Mouse (Mus musculus) left cerebral cortex, adult 2 months (tissue): ENCODE measurements around the gene Prr5. TPM values are rescaled to one million over a fixed set of nuclear protein-coding genes. Genes with fewer than 3 reads are reported as not detected.
A peak's percentile ranks its signal among the peaks of the same experiment; 100 is the strongest.

ENCODE experiments used
- DNase-seq, 2 experiments: peaks; one replicate each; pipeline ENCODE4 v3.0.0; 2021 to 2022; ENCODE audit warnings: low spot score in 2 of 2, mixed read lengths in 1 of 2; ENCODE audit errors: extremely low spot score in 1 of 2
- H3K27ac ChIP-seq: fragments of 200-600 bp; 2 replicates; pipeline ENCODE4 v1.8.1; 2022
- H3K4me3 ChIP-seq: fragments of 200-600 bp; 2 replicates; pipeline ENCODE4 v1.8.1; 2022
- CTCF ChIP-seq: fragments of 200-600 bp; IDR thresholded peaks from 2 replicates; pipeline ENCODE4 v1.8.1; 2022; ENCODE audit warnings: antibody characterized with exemption, mild to moderate bottlenecking, moderate library complexity
- intact Hi-C: fragments of 180-260 bp; cut with DNase I; formaldehyde crosslinking; loops from one replicate; pipeline ENCODE4 v1.15.1; 2025
- total RNA-seq, 2 experiments: library from RNA; stranded (reverse); gene quantifications; 2 replicates each; pipeline ENCODE4 v1.2.3; 2021

Prr5 gene
- total RNA-seq, 2 experiments from 2014 or later, result 13.8 to 14.1 TPM

GRCm38 (mm10) chr15:84639451-84640136 is 29.8 kb upstream of the Prr5 start:
- no peak for TF ChIP-seq CTCF
- H3K27ac ChIP-seq, result peak overlapping the region; percentile 71
- intact Hi-C loops, result loop anchor here (2.0 kb wide), 1 partner anchor 25 kb away; no protein-coding TSS in a partner anchor
- H3K4me3 ChIP-seq, result no peak overlapping the region
- no peak for DNase-seq

- no peak for DNase-seq
- H3K27ac ChIP-seq, result peak overlapping the region; percentile 24; the same call in 1 of the 2 replicates
- intact Hi-C loops, result no loop called here
Observed at GRCm38 (mm10) chr15:84640722-84641121, 28.7 kb upstream of the Prr5 start.

GRCm38 (mm10) chr15:84641127-84641526 is 28.3 kb upstream of the Prr5 start:
- intact Hi-C loops, result no loop called here
- peak overlapping the region; percentile 24; the same call in 1 of the 2 replicates for H3K27ac ChIP-seq
- DNase-seq, result no peak

More at GRCm38 (mm10) chr15:84640722-84641121, 28.7 kb upstream of the Prr5 start:
- H3K4me3 ChIP-seq, result no peak overlapping the region
- no peak for TF ChIP-seq CTCF

GRCm38 (mm10) chr15:84641948-84642347 is 27.5 kb upstream of the Prr5 start:
- DNase-seq, result no peak
- Histone ChIP-seq H3K4me3 (no peak overlapping the region), H3K27ac (no peak overlapping the region)
- intact Hi-C loops, result no loop called here
- TF ChIP-seq CTCF, result no peak

More at GRCm38 (mm10) chr15:84641127-84641526, 28.3 kb upstream of the Prr5 start:
- no peak for TF ChIP-seq CTCF
- H3K4me3 ChIP-seq, result no peak overlapping the region

GRCm38 (mm10) chr15:84643178-84643577 is 26.2 kb upstream of the Prr5 start:
- no peak for TF ChIP-seq CTCF
- intact Hi-C loops, result no loop called here

GRCm38 (mm10) chr15:84651481-84651880 is 17.9 kb upstream of the Prr5 start:
- Histone ChIP-seq H3K4me3 (no peak overlapping the region), H3K27ac (no peak overlapping the region)
- no peak for DNase-seq
- no peak for TF ChIP-seq CTCF
- intact Hi-C loops, result no loop called here

More at GRCm38 (mm10) chr15:84643178-84643577, 26.2 kb upstream of the Prr5 start:
- no peak overlapping the region for H3K4me3 ChIP-seq
- no peak for DNase-seq
- no peak overlapping the region for H3K27ac ChIP-seq

- intact Hi-C loops, result no loop called here
- H3K4me3 ChIP-seq, result no peak overlapping the region
- no peak for DNase-seq
- no peak overlapping the region for H3K27ac ChIP-seq
- TF ChIP-seq CTCF, result no peak
Observed at GRCm38 (mm10) chr15:84653151-84653550, 16.3 kb upstream of the Prr5 start.

- H3K27ac ChIP-seq, result peak overlapping the region; percentile 50; the same call in 1 of the 2 replicates
- no peak; the same call in 1 of the 2 replicates for TF ChIP-seq CTCF
- DNase-seq, result peak in 1 of 2 experiments; percentile 58
Observed at GRCm38 (mm10) chr15:84653979-84654966, 15.1 kb upstream of the Prr5 start.

GRCm38 (mm10) chr15:84654975-84655374 is 14.4 kb upstream of the Prr5 start:
- no peak for TF ChIP-seq CTCF
- no peak overlapping the region for H3K4me3 ChIP-seq
- DNase-seq, result no peak
- H3K27ac ChIP-seq, result no peak overlapping the region
- intact Hi-C loops, result no loop called here

More at GRCm38 (mm10) chr15:84653979-84654966, 15.1 kb upstream of the Prr5 start:
- intact Hi-C loops, result no loop called here
- peak overlapping the region; percentile 36 for H3K4me3 ChIP-seq

- Histone ChIP-seq H3K27ac (no peak overlapping the region), H3K4me3 (no peak overlapping the region)
- TF ChIP-seq CTCF, result peak; percentile 13
- intact Hi-C loops, result no loop called here
- no peak for DNase-seq
Observed at GRCm38 (mm10) chr15:84656689-84657088, 12.7 kb upstream of the Prr5 start.

GRCm38 (mm10) chr15:84657384-84658064 is 11.9 kb upstream of the Prr5 start:
- Histone ChIP-seq H3K27ac (no peak overlapping the region), H3K4me3 (no peak overlapping the region)
- DNase-seq, result no peak
- intact Hi-C loops, result no loop called here
- no peak for TF ChIP-seq CTCF

- intact Hi-C loops, result no loop called here
- Histone ChIP-seq H3K4me3 (no peak overlapping the region), H3K27ac (no peak overlapping the region)
- no peak for DNase-seq
- no peak for TF ChIP-seq CTCF
Observed at GRCm38 (mm10) chr15:84658655-84659054, 10.8 kb upstream of the Prr5 start.
